Mouse (Mus musculus): ENCODE data around the gene Triobp.
A peak's percentile ranks its signal among the peaks of the same experiment; 100 is the strongest.

Gene Triobp

GRCm38 (mm10) chr15:78971626-78972025 lies 24.1 kb downstream of the Triobp start:
- DNase-seq: no peak

GRCm38 (mm10) chr15:78973950-78974349 lies 26.4 kb downstream of the Triobp start:
- peak; percentile 46 for DNase-seq

GRCm38 (mm10) chr15:78977676-78978159 lies 30.2 kb downstream of the Triobp start:
- no peak for DNase-seq

GRCm38 (mm10) chr15:78978875-78979274 lies 31.4 kb downstream of the Triobp start:
- DNase-seq: peak; percentile 83

GRCm38 (mm10) chr15:78980084-78980483 lies 32.6 kb downstream of the Triobp start:
- DNase-seq: no peak

GRCm38 (mm10) chr15:78982658-78983435 lies 35.3 kb downstream of the Triobp start:
- DNase-seq: peak; percentile 97

- peak; percentile 80 for DNase-seq
Measured at GRCm38 (mm10) chr15:78983436-78984285, 36.1 kb downstream of the Triobp start.

- DNase-seq: no peak
Measured at GRCm38 (mm10) chr15:78984286-78984778, 36.8 kb downstream of the Triobp start.

- DNase-seq: peak; percentile 43
Measured at GRCm38 (mm10) chr15:78986536-78987220, 39.2 kb downstream of the Triobp start.

GRCm38 (mm10) chr15:78988499-78988971 lies 41.0 kb downstream of the Triobp start:
- peak; percentile 82 for DNase-seq

GRCm38 (mm10) chr15:78989152-78990092 lies 41.9 kb downstream of the Triobp start:
- DNase-seq: no peak

GRCm38 (mm10) chr15:78990093-78990463 lies 42.6 kb downstream of the Triobp start:
- DNase-seq: no peak

GRCm38 (mm10) chr15:78990970-78991525 lies 43.5 kb downstream of the Triobp start:
- DNase-seq: peak; percentile 34

- DNase-seq: no peak
Measured at GRCm38 (mm10) chr15:78992235-78992634, 44.7 kb downstream of the Triobp start.

GRCm38 (mm10) chr15:78992925-78993324 lies 45.4 kb downstream of the Triobp start:
- DNase-seq: no peak

- no peak for DNase-seq
Measured at GRCm38 (mm10) chr15:78995916-78996315, 48.4 kb downstream of the Triobp start.

GRCm38 (mm10) chr15:78996663-78997062 lies 49.1 kb downstream of the Triobp start:
- no peak for DNase-seq

- DNase-seq: no peak
Measured at GRCm38 (mm10) chr15:78998348-78998747, 50.8 kb downstream of the Triobp start.

GRCm38 (mm10) chr15:78999586-78999985 lies 52.1 kb downstream of the Triobp start:
- peak; percentile 46 for DNase-seq

- DNase-seq: peak; percentile 53
Measured at GRCm38 (mm10) chr15:79000357-79000791, 52.9 kb downstream of the Triobp start.

- no peak for DNase-seq
Measured at GRCm38 (mm10) chr15:79001559-79001958, 54.0 kb downstream of the Triobp start.

Data from kidney, postnatal 10 days (tissue).